Mouse (Mus musculus): Measurements from ENCODE around the gene Vps26b. TPM values are rescaled to one million over a fixed set of nuclear protein-coding genes. Genes with fewer than 3 reads are reported as not detected.

Gene Vps26b
- 88.0 and 89.0 TPM in 2 replicates for polyA plus RNA-seq (2015; fragmentation: Nextera tagmentation; extraction: Ambion mirVana)

GRCm38 (mm10) chr9:27029828-27030762, at the start of gene Vps26b, which contains the start of gene Ncapd3:
TSS of gene Vps26b (minus strand) at chr9:27030065.
TSS of gene Ncapd3 (plus strand) at chr9:27030175.
- H3K36me3 ChIP-seq (ENCODE audit: control insufficient read depth, insufficient read depth, low read length) = no peaks in the 10 kb centered on the region
- H3K4me2 ChIP-seq (ENCODE audit: low read length) = peak within 1 kb of the TSS; percentile 85
- peak within 1 kb of the TSS; percentile 98 for H3K9ac ChIP-seq (ENCODE audit: low read depth, low read length)
- 0% methylated on average over 72 of the region's 80 CpGs for WGBS
- H3K27me3 ChIP-seq (ENCODE audit: control insufficient read depth, insufficient read depth, low read depth, low read length) = no peaks in the 10 kb centered on the region
- ATAC-seq = peak; percentile 94
- no peaks in the 10 kb centered on the region for H3K9me3 ChIP-seq (replicated peaks; ENCODE audit: control insufficient read depth, low read length, poor library complexity, severe bottlenecking)
- H3K27ac ChIP-seq (ENCODE audit: low read length) = peak within 1 kb of the TSS; percentile 89
- H3K4me1 ChIP-seq (ENCODE audit: control insufficient read depth, insufficient read depth, low read length) = peaks cover 46% of the 10 kb centered on the region
- peak within 1 kb of the TSS; percentile 97 for H3K4me3 ChIP-seq (ENCODE audit: low read depth, low read length)

- no peak overlapping the region for H3K4me2 ChIP-seq (ENCODE audit: low read length)
- no peaks in the 10 kb centered on the region for H3K27me3 ChIP-seq (ENCODE audit: control insufficient read depth, insufficient read depth, low read depth, low read length)
- H3K4me1 ChIP-seq (ENCODE audit: control insufficient read depth, insufficient read depth, low read length) = no peaks in the 10 kb centered on the region
- no peaks in the 10 kb centered on the region for H3K9me3 ChIP-seq (replicated peaks; ENCODE audit: control insufficient read depth, low read length, poor library complexity, severe bottlenecking)
- H3K36me3 ChIP-seq (ENCODE audit: control insufficient read depth, insufficient read depth, low read length) = peaks cover 20% of the 10 kb centered on the region
- no peak overlapping the region for H3K9ac ChIP-seq (ENCODE audit: low read depth, low read length)
- H3K4me3 ChIP-seq (ENCODE audit: low read depth, low read length) = no peak overlapping the region
- no peak overlapping the region for H3K27ac ChIP-seq (ENCODE audit: low read length)
- ATAC-seq = no peak
Measured at GRCm38 (mm10) chr9:27075812-27076211, 45.9 kb upstream of the Vps26b start.

- no peak overlapping the region for H3K4me2 ChIP-seq (ENCODE audit: low read length)
- peaks cover 31% of the 10 kb centered on the region for H3K36me3 ChIP-seq (ENCODE audit: control insufficient read depth, insufficient read depth, low read length)
- H3K4me3 ChIP-seq (ENCODE audit: low read depth, low read length) = no peak overlapping the region
- ATAC-seq = no peak
- no peaks in the 10 kb centered on the region for H3K9me3 ChIP-seq (replicated peaks; ENCODE audit: control insufficient read depth, low read length, poor library complexity, severe bottlenecking)
- H3K4me1 ChIP-seq (ENCODE audit: control insufficient read depth, insufficient read depth, low read length) = no peaks in the 10 kb centered on the region
- no peak overlapping the region for H3K9ac ChIP-seq (ENCODE audit: low read depth, low read length)
- no peak overlapping the region for H3K27ac ChIP-seq (ENCODE audit: low read length)
- WGBS = 83% methylated on average over 1 of the region's 1 CpGs
- no peaks in the 10 kb centered on the region for H3K27me3 ChIP-seq (ENCODE audit: control insufficient read depth, insufficient read depth, low read depth, low read length)
Measured at GRCm38 (mm10) chr9:27074677-27075076, 44.8 kb upstream of the Vps26b start.

GRCm38 (mm10) chr9:27070895-27071294, 41.0 kb upstream of the Vps26b start:
- Histone ChIP-seq H3K4me1 (ENCODE audit: control insufficient read depth, insufficient read depth, low read length) (no peaks in the 10 kb centered on the region), H3K36me3 (ENCODE audit: control insufficient read depth, insufficient read depth, low read length) (peaks cover 38% of the 10 kb centered on the region), H3K9ac (ENCODE audit: low read depth, low read length) (no peak overlapping the region), H3K27ac (ENCODE audit: low read length) (no peak overlapping the region), H3K4me2 (ENCODE audit: low read length) (no peak overlapping the region), H3K27me3 (ENCODE audit: control insufficient read depth, insufficient read depth, low read depth, low read length) (no peaks in the 10 kb centered on the region), H3K4me3 (ENCODE audit: low read depth, low read length) (no peak overlapping the region), H3K9me3 (replicated peaks; ENCODE audit: control insufficient read depth, low read length, poor library complexity, severe bottlenecking) (no peaks in the 10 kb centered on the region)
- WGBS = 94% methylated on average over 4 of the region's 4 CpGs
- ATAC-seq = no peak

GRCm38 (mm10) chr9:27058341-27058740, 28.5 kb upstream of the Vps26b start:
- Histone ChIP-seq H3K36me3 (ENCODE audit: control insufficient read depth, insufficient read depth, low read length) (peaks cover 27% of the 10 kb centered on the region), H3K4me2 (ENCODE audit: low read length) (no peak overlapping the region), H3K9me3 (replicated peaks; ENCODE audit: control insufficient read depth, low read length, poor library complexity, severe bottlenecking) (no peaks in the 10 kb centered on the region), H3K27me3 (ENCODE audit: control insufficient read depth, insufficient read depth, low read depth, low read length) (no peaks in the 10 kb centered on the region), H3K27ac (ENCODE audit: low read length) (no peak overlapping the region), H3K4me3 (ENCODE audit: low read depth, low read length) (no peak overlapping the region), H3K9ac (ENCODE audit: low read depth, low read length) (no peak overlapping the region), H3K4me1 (ENCODE audit: control insufficient read depth, insufficient read depth, low read length) (no peaks in the 10 kb centered on the region)
- ATAC-seq = no peak
- WGBS = 94% methylated on average over 5 of the region's 5 CpGs

- Histone ChIP-seq H3K9ac (ENCODE audit: low read depth, low read length) (no peak overlapping the region), H3K4me2 (ENCODE audit: low read length) (no peak overlapping the region), H3K36me3 (ENCODE audit: control insufficient read depth, insufficient read depth, low read length) (peaks cover 45% of the 10 kb centered on the region), H3K9me3 (replicated peaks; ENCODE audit: control insufficient read depth, low read length, poor library complexity, severe bottlenecking) (no peaks in the 10 kb centered on the region), H3K27ac (ENCODE audit: low read length) (no peak overlapping the region), H3K4me1 (ENCODE audit: control insufficient read depth, insufficient read depth, low read length) (no peaks in the 10 kb centered on the region), H3K27me3 (ENCODE audit: control insufficient read depth, insufficient read depth, low read depth, low read length) (no peaks in the 10 kb centered on the region), H3K4me3 (ENCODE audit: low read depth, low read length) (no peak overlapping the region)
- ATAC-seq = no peak
- WGBS = 96% methylated on average over 2 of the region's 2 CpGs
Measured at GRCm38 (mm10) chr9:27049492-27049891, 19.6 kb upstream of the Vps26b start.

GRCm38 (mm10) chr9:27043892-27044291, 14.0 kb upstream of the Vps26b start:
- Histone ChIP-seq H3K9ac (ENCODE audit: low read depth, low read length) (no peak overlapping the region), H3K27ac (ENCODE audit: low read length) (no peak overlapping the region), H3K9me3 (replicated peaks; ENCODE audit: control insufficient read depth, low read length, poor library complexity, severe bottlenecking) (no peaks in the 10 kb centered on the region), H3K27me3 (ENCODE audit: control insufficient read depth, insufficient read depth, low read depth, low read length) (no peaks in the 10 kb centered on the region), H3K36me3 (ENCODE audit: control insufficient read depth, insufficient read depth, low read length) (peaks cover 42% of the 10 kb centered on the region), H3K4me2 (ENCODE audit: low read length) (no peak overlapping the region), H3K4me1 (ENCODE audit: control insufficient read depth, insufficient read depth, low read length) (no peaks in the 10 kb centered on the region), H3K4me3 (ENCODE audit: low read depth, low read length) (no peak overlapping the region)
- 95% methylated on average over 5 of the region's 5 CpGs for WGBS
- ATAC-seq = no peak

- Histone ChIP-seq H3K36me3 (ENCODE audit: control insufficient read depth, insufficient read depth, low read length) (no peaks in the 10 kb centered on the region), H3K4me3 (ENCODE audit: low read depth, low read length) (peak overlapping the region; percentile 97), H3K9ac (ENCODE audit: low read depth, low read length) (peak overlapping the region; percentile 75), H3K27ac (ENCODE audit: low read length) (no peak overlapping the region), H3K27me3 (ENCODE audit: control insufficient read depth, insufficient read depth, low read depth, low read length) (no peaks in the 10 kb centered on the region), H3K9me3 (replicated peaks; ENCODE audit: control insufficient read depth, low read length, poor library complexity, severe bottlenecking) (no peaks in the 10 kb centered on the region), H3K4me1 (ENCODE audit: control insufficient read depth, insufficient read depth, low read length) (peaks cover 46% of the 10 kb centered on the region), H3K4me2 (ENCODE audit: low read length) (peak overlapping the region; percentile 85)
- peak; percentile 57 for ATAC-seq
- WGBS = under 1% methylated on average over 17 of the region's 17 CpGs
Measured at GRCm38 (mm10) chr9:27030763-27031100, 867 bp upstream of the Vps26b start.

- Histone ChIP-seq H3K4me1 (ENCODE audit: control insufficient read depth, insufficient read depth, low read length) (peaks cover 52% of the 10 kb centered on the region), H3K27ac (ENCODE audit: low read length) (peak overlapping the region; percentile 89), H3K4me3 (ENCODE audit: low read depth, low read length) (peak overlapping the region; percentile 97), H3K4me2 (ENCODE audit: low read length) (peak overlapping the region; percentile 82), H3K36me3 (ENCODE audit: control insufficient read depth, insufficient read depth, low read length) (no peaks in the 10 kb centered on the region), H3K9me3 (replicated peaks; ENCODE audit: control insufficient read depth, low read length, poor library complexity, severe bottlenecking) (no peaks in the 10 kb centered on the region), H3K27me3 (ENCODE audit: control insufficient read depth, insufficient read depth, low read depth, low read length) (no peaks in the 10 kb centered on the region), H3K9ac (ENCODE audit: low read depth, low read length) (peak overlapping the region; percentile 98)
- under 1% methylated on average over 52 of the region's 52 CpGs for WGBS
- ATAC-seq = peak; percentile 50
Measured at GRCm38 (mm10) chr9:27029022-27029827, 640 bp downstream of the Vps26b start.
